ENCODE assay signal across 10 mouse cellular contexts in the genomic region with DNA sequence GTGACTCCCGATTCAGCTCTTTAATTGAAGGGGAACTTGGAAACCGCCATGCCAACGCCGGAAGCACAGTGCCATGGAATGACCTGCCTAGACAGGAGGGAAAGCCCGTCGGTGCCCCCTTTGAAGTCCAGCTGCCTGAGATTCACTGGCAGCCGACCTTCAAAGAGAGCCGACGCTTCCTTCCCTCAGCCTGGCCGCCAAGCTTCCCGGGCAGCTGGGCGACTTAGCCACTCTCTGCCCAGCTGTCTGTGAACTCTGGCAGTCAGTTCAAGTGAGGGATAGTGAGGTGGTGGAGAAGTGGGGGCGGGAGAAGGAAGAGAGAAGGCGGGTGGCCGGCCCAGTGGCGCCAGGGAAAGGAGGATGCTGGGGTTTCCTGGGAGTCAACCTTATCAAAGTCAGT.
A peak's percentile ranks its signal among the peaks of the same experiment; 100 is the strongest.
DNase-seq lines count a peak whose midpoint lies in the region; ATAC-seq and TF ChIP-seq lines count a peak whose summit lies in the region.
"Had no signal": no experiment of that assay in that cellular context is flagged by ENCODE, and none has a peak within 500 bp of the region (broad histone marks: within the 10 kb centered on the region; RNA-seq: fewer than 3 reads in every experiment).

No protein-coding gene starts in this region.

- DNase-seq in adrenal gland, postnatal 36 days, result peak; percentile 53 to 67
- peak; percentile 20 for DNase-seq in heart, postnatal 0 days (ENCODE audit: low spot score)
- no peak for DNase-seq in cerebellum, adult 9-10 months
- no peak for DNase-seq in cerebellum, adult 9-11 months

- no peaks in the 10 kb centered on the region for H3K36me3 ChIP-seq in hindbrain, embryonic 15.5 days
- no peaks in the 10 kb centered on the region for H3K36me3 ChIP-seq in hindbrain, embryonic 13.5 days
- H3K36me3 ChIP-seq in heart, postnatal 0 days (replicated peaks; ENCODE audit: control insufficient read depth, insufficient read depth, low read length), result no peaks in the 10 kb centered on the region
- no peaks in the 10 kb centered on the region for H3K36me3 ChIP-seq in lung, embryonic 16.5 days (ENCODE audit: control insufficient read depth, insufficient read depth, low read length)

- no peaks in the 10 kb centered on the region for H3K4me1 ChIP-seq in hindbrain, embryonic 15.5 days (replicated peaks)
- no peaks in the 10 kb centered on the region; the same call in 1 of the 2 replicates for H3K4me1 ChIP-seq in hindbrain, embryonic 13.5 days (replicated peaks)
- H3K4me1 ChIP-seq in heart, postnatal 0 days (ENCODE audit: control insufficient read depth, insufficient read depth), result peaks cover 9% of the 10 kb centered on the region; the same call in 1 of the 2 replicates
- H3K4me1 ChIP-seq in lung, embryonic 16.5 days (replicated peaks; ENCODE audit: control insufficient read depth, insufficient read depth, low read length), result peaks cover 12% of the 10 kb centered on the region

- no peak overlapping the region for H3K4me3 ChIP-seq in hindbrain, embryonic 15.5 days
- no peak overlapping the region for H3K4me3 ChIP-seq in hindbrain, embryonic 13.5 days
- H3K4me3 ChIP-seq in heart, postnatal 0 days (ENCODE audit: low read depth, low read length), result peak overlapping the region; percentile 3; the same call in 1 of the 2 replicates
- H3K4me3 ChIP-seq in lung, embryonic 16.5 days (ENCODE audit: low read length), result peak overlapping the region; percentile 22

- 58% methylated on average over 16 of the region's 16 CpGs for WGBS in hindbrain, embryonic 15.5 days
- 65% methylated on average over 16 of the region's 16 CpGs for WGBS in hindbrain, embryonic 13.5 days
- WGBS in heart, postnatal 0 days, result 20% methylated on average over 16 of the region's 16 CpGs
- 12% methylated on average over 16 of the region's 16 CpGs for WGBS in lung, embryonic 16.5 days

- TF ChIP-seq CTCF in heart, postnatal 0 days (IDR thresholded peaks at IDR 0.05; ENCODE audit: low read depth), result no peak

- no peak overlapping the region for H3K9ac ChIP-seq in hindbrain, embryonic 15.5 days
- no peak overlapping the region for H3K9ac ChIP-seq in hindbrain, embryonic 13.5 days
- no peak overlapping the region for H3K9ac ChIP-seq in heart, postnatal 0 days (replicated peaks; ENCODE audit: low read depth, low read length)
- H3K9ac ChIP-seq in lung, embryonic 16.5 days (ENCODE audit: low read length), result peak overlapping the region; percentile 26; the same call in 1 of the 2 replicates
- H3K9ac ChIP-seq: liver, embryonic 14.5 days had no signal

- TF ChIP-seq EP300 in heart, postnatal 0 days (IDR thresholded peaks at IDR 0.05; ENCODE audit: low read depth), result no peak

- H3K9me3 ChIP-seq in hindbrain, embryonic 15.5 days, result no peaks in the 10 kb centered on the region
- H3K9me3 ChIP-seq in hindbrain, embryonic 13.5 days, result no peaks in the 10 kb centered on the region
- H3K9me3 ChIP-seq in heart, postnatal 0 days (replicated peaks; ENCODE audit: control insufficient read depth, low read length), result no peaks in the 10 kb centered on the region
- H3K9me3 ChIP-seq in lung, embryonic 16.5 days (ENCODE audit: control insufficient read depth, low read length), result no peaks in the 10 kb centered on the region

- ATAC-seq in hindbrain, embryonic 15.5 days (ENCODE audit: low FRiP score, low read depth), result peak; percentile 56; the same call in 1 of the 2 replicates
- no peak for ATAC-seq in hindbrain, embryonic 13.5 days (ENCODE audit: low FRiP score)
- peak; percentile 36; the same call in 1 of the 2 replicates for ATAC-seq in heart, postnatal 0 days (ENCODE audit: insufficient read depth, low read depth)
- ATAC-seq in lung, embryonic 16.5 days (ENCODE audit: low read depth), result peak; percentile 44; the same call in 1 of the 2 replicates
- ATAC-seq in erythroid progenitor cell, adult 5-6 weeks (replicated peaks; ENCODE audit: low FRiP score, poor library complexity, severe bottlenecking), result no peak

- peak overlapping the region; percentile 24; the same call in 1 of the 2 replicates for H3K4me2 ChIP-seq in hindbrain, embryonic 15.5 days
- no peak overlapping the region for H3K4me2 ChIP-seq in hindbrain, embryonic 13.5 days
- peak overlapping the region; percentile 58 for H3K4me2 ChIP-seq in heart, postnatal 0 days (ENCODE audit: low read depth, low read length)
- H3K4me2 ChIP-seq in lung, embryonic 16.5 days (ENCODE audit: low read depth, low read length), result peak overlapping the region; percentile 47

- no peaks in the 10 kb centered on the region for H3K27me3 ChIP-seq in hindbrain, embryonic 15.5 days
- H3K27me3 ChIP-seq in hindbrain, embryonic 13.5 days, result no peaks in the 10 kb centered on the region
- H3K27me3 ChIP-seq in heart, postnatal 0 days (ENCODE audit: control insufficient read depth, insufficient read depth, low read length), result no peaks in the 10 kb centered on the region
- H3K27me3 ChIP-seq in lung, embryonic 16.5 days (ENCODE audit: control insufficient read depth, insufficient read depth, low read depth, low read length), result no peaks in the 10 kb centered on the region
- H3K27me3 ChIP-seq: CH12.LX had no signal

- no peak overlapping the region for H3K27ac ChIP-seq in hindbrain, embryonic 15.5 days (replicated peaks)
- no peak overlapping the region for H3K27ac ChIP-seq in hindbrain, embryonic 13.5 days
- H3K27ac ChIP-seq in heart, postnatal 0 days (ENCODE audit: low read depth), result no peak overlapping the region
- H3K27ac ChIP-seq in lung, embryonic 16.5 days (ENCODE audit: low read length), result no peak overlapping the region
- H3K27ac ChIP-seq: liver, embryonic 14.5 days had no signal

Comparison
In these comparisons a context has a peak if more than half of its experiments do, and no peak if none do; other contexts are left out.
1. ATAC-seq: peak in hindbrain, embryonic 15.5 days (single experiment), heart, postnatal 0 days (single experiment) and lung, embryonic 16.5 days (single experiment); none in hindbrain, embryonic 13.5 days (single experiment) and erythroid progenitor cell, adult 5-6 weeks (single experiment).
2. H3K4me3 ChIP-seq: peak in heart, postnatal 0 days (single experiment) and lung, embryonic 16.5 days (single experiment); none in hindbrain, embryonic 15.5 days (single experiment) and hindbrain, embryonic 13.5 days (single experiment).
3. DNase-seq: peak in adrenal gland, postnatal 36 days (2 of 2) and heart, postnatal 0 days (single experiment); none in cerebellum, adult 9-10 months (single experiment) and cerebellum, adult 9-11 months (single experiment).